Mouse (Mus musculus) activated CD4-positive, CD25-positive, alpha-beta regulatory T cell, adult 4 months (primary cell): Measurements from ENCODE around the gene Lrp3. TPM values are rescaled to one million over a fixed set of nuclear protein-coding genes. Genes with fewer than 3 reads are reported as not detected.

Experiments
- polyA plus RNA-seq, 2 experiments: library from polyadenylated mRNA; unstranded; fragments of 100-300 nt; shearing (Covaris generic); gene quantifications; one replicate each; pipeline ENCODE4 v1.2.1; 2017

The Lrp3 gene
- polyA plus RNA-seq, 2 experiments from 2014 or later, result 0.85 TPM; not detected in 1

Other genes with a start within 250 kb of the Lrp3 start
- gene Cebpg, start 158.9 kb downstream of the Lrp3 start, polyA plus RNA-seq, result 1 to 10 TPM; 7.8 to 8.6 TPM
- gene Cebpa, start 96.2 kb downstream of the Lrp3 start, polyA plus RNA-seq, result 1 to 10 TPM in 1 of 2 experiments, under 1 TPM in 1; 0.81 to 1.2 TPM
- 1 to 10 TPM; 1.0 to 3.2 TPM for gene Slc7a10, start 29.1 kb downstream of the Lrp3 start, polyA plus RNA-seq
- 10 to 100 TPM; 20.9 to 25.5 TPM for gene Gpatch1, start 102.9 kb upstream of the Lrp3 start, polyA plus RNA-seq
- under 1 TPM; 0.29 to 0.36 TPM for gene Rhpn2, start 118.7 kb upstream of the Lrp3 start, polyA plus RNA-seq
- 10 to 100 TPM; 28.4 to 33.7 TPM for gene Faap24, start 181.3 kb upstream of the Lrp3 start, polyA plus RNA-seq
- 10 to 100 TPM; 11.8 to 15.1 TPM for gene Cep89, start 181.5 kb upstream of the Lrp3 start, polyA plus RNA-seq
- not detected for gene Slc7a9, start 233.3 kb upstream of the Lrp3 start, polyA plus RNA-seq